ENCODE assay signal across 16 mouse cellular contexts in the genomic region with DNA sequence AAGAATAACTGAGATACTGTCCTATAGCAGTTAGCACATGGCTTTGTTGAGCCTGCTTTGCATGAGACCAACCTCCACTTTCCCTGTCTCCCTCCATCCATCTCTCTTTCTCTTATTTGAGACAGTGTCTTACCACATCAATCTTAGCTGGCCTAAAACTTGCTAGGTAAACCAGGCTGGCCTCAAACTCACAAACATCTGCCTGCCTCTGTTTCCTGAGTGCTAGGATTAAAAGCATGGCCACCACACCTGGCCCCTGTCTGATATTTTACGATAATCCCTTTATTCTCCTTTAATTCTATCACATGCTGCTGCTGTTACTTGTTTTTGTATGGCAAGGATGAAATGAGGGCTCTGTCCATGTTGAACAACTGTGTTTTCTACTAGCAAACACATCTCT.
"Had no signal": no experiment of that assay in that cellular context is flagged by ENCODE, and none has a peak within 500 bp of the region (broad histone marks: within the 10 kb centered on the region; RNA-seq: fewer than 3 reads in every experiment).

No protein-coding gene starts in this region.

- H3K4me2 ChIP-seq: neural tube, embryonic 13.5 days; neural tube, embryonic 15.5 days; stomach, embryonic 15.5 days had no signal

- H3K4me1 ChIP-seq: neural tube, embryonic 13.5 days; stomach, embryonic 15.5 days had no signal

- DNase-seq: retina, postnatal 1 day; right cerebral cortex, adult 18-20 months; right cerebral cortex, postnatal 14 days; right cerebral cortex, postnatal 25 days; right cerebral cortex, postnatal 4 days; spleen, adult 18-20 months; thymus, adult 18-20 months; thymus, adult 2 months; thymus, postnatal 14 days; thymus, postnatal 25 days; thymus, postnatal 36 days; thymus, postnatal 4 days had no signal

- H3K36me3 ChIP-seq: stomach, embryonic 15.5 days had no signal

- H3K9me3 ChIP-seq: neural tube, embryonic 13.5 days; neural tube, embryonic 15.5 days; stomach, embryonic 15.5 days had no signal

- H3K27ac ChIP-seq: neural tube, embryonic 13.5 days; neural tube, embryonic 15.5 days; stomach, embryonic 15.5 days; stomach, postnatal 0 days had no signal

- H3K9ac ChIP-seq: neural tube, embryonic 13.5 days; neural tube, embryonic 15.5 days; stomach, embryonic 15.5 days had no signal

- H3K27me3 ChIP-seq: neural tube, embryonic 13.5 days; neural tube, embryonic 15.5 days; stomach, embryonic 15.5 days had no signal

- H3K4me3 ChIP-seq: neural tube, embryonic 13.5 days; neural tube, embryonic 15.5 days; stomach, embryonic 15.5 days had no signal
